Comparison of ENCODE assay signal across 9 mouse cellular contexts in genomic region chr1:35465081-35465480, GRCm38 (mm10).
DNase-seq lines count a peak whose midpoint lies in the region; ATAC-seq lines count a peak whose summit lies in the region.
"Had no signal": no experiment of that assay in that cellular context is flagged by ENCODE, and none has a peak within 500 bp of the region (broad histone marks: within the 10 kb centered on the region; RNA-seq: fewer than 3 reads in every experiment).

No protein-coding gene starts in this region.

- peak; percentile 10 for DNase-seq in adrenal gland, postnatal 10 days
- no peak for DNase-seq in adrenal gland, adult 18-20 months (ENCODE audit: low spot score in 2 of 2)
- peak; percentile 45 for DNase-seq in layer of hippocampus, adult 11-12 months (ENCODE audit: low spot score)
- no peak for DNase-seq in layer of hippocampus, adult 9-10 months (ENCODE audit: low spot score)
- DNase-seq in frontal cortex, postnatal 36 days (ENCODE audit: low spot score in 2 of 2): peak; percentile 6 to 44
- DNase-seq in right cerebral cortex, postnatal 14 days: peak; percentile 18
- no peak for DNase-seq in testis, postnatal 10 days (ENCODE audit: low spot score)
- DNase-seq: gastrocnemius, postnatal 10 days had no signal

- ATAC-seq in inflammation-experienced regulatory T-cells, adult 6 months: no peak

Comparison
In these comparisons a context has a peak if more than half of its experiments do, and no peak if none do; other contexts are left out.
1. DNase-seq: peak in adrenal gland, postnatal 10 days (single experiment), layer of hippocampus, adult 11-12 months (single experiment), frontal cortex, postnatal 36 days (2 of 2) and right cerebral cortex, postnatal 14 days (single experiment); none in adrenal gland, adult 18-20 months (0 of 2), layer of hippocampus, adult 9-10 months (single experiment) and testis, postnatal 10 days (single experiment).